Mouse (Mus musculus) inflammation-experienced regulatory T-cells, adult 16 weeks (primary cell): ENCODE results near the gene Smc2. TPM values are rescaled to one million over a fixed set of nuclear protein-coding genes. Genes with fewer than 3 reads are reported as not detected.

ENCODE experiments used
- polyA plus RNA-seq: library from polyadenylated mRNA; unstranded; fragments of 100-300 nt; shearing (Covaris generic); gene quantifications from one replicate; pipeline ENCODE4 v1.2.1, GENCODE M21; 2017

The Smc2 gene
- 64.5 TPM for polyA plus RNA-seq

GRCm38 (mm10) chr4:52438886-52439664 is at the start of gene Smc2:
Gene Smc2 (plus strand): TSS chr4:52439243.

GRCm38 (mm10) chr4:52497144-52497543 is 58.1 kb downstream of the Smc2 start, which contains the start of gene Vma21-ps:
Gene Vma21-ps (minus strand): TSS chr4:52497244.

Other genes starting within 250 kb of the Smc2 start
- gene Vma21-ps, start 58.0 kb downstream of the Smc2 start, polyA plus RNA-seq, result not detected
- not detected for gene Toporsl, start 157.0 kb downstream of the Smc2 start, polyA plus RNA-seq